Mouse (Mus musculus) midbrain, postnatal 0 days (tissue): ENCODE measurements around the gene Insig2. TPM values are rescaled to one million over a fixed set of nuclear protein-coding genes. Genes with fewer than 3 reads are reported as not detected.

Experiments used
- ATAC-seq: fragments of 200-750 bp; cut with Nextera tagmentation; 2 replicates; pipeline ENCODE4 v1.8.0; 2017; ENCODE audit warnings: moderate number of reproducible peaks, mild to moderate bottlenecking, moderate TSS enrichment, moderate library complexity; ENCODE audit not compliant: low FRiP score
- DNase-seq: peaks from one replicate; pipeline ENCODE4 v3.0.0-alpha.2; 2015; ENCODE audit warnings: low spot score
- H3K27ac ChIP-seq: fragments of 300-500 bp; sonication (generic); 2 replicates; pipeline ENCODE4 v1.5.1; 2014; ENCODE audit warnings: low read depth, mild to moderate bottlenecking, low read length, mixed read lengths
- H3K27me3 ChIP-seq: fragments of 300-500 bp; sonication (generic); 2 replicates; pipeline ENCODE4 v1.6.1; 2014; ENCODE audit warnings: low read length, control low read depth, mixed read lengths; ENCODE audit not compliant: insufficient read depth
- H3K36me3 ChIP-seq: fragments of 300-500 bp; sonication (generic); 2 replicates; pipeline ENCODE4 v1.6.1; 2014; ENCODE audit warnings: low read length, control low read depth, mixed read lengths; ENCODE audit not compliant: insufficient read depth
- H3K4me1 ChIP-seq: fragments of 300-500 bp; sonication (generic); 2 replicates; pipeline ENCODE4 v1.6.1; 2014; ENCODE audit warnings: mild to moderate bottlenecking, control low read depth, antibody characterized with exemption, low read length, mixed read lengths; ENCODE audit not compliant: insufficient read depth
- H3K4me2 ChIP-seq: fragments of 300-500 bp; sonication (generic); 2 replicates; pipeline ENCODE4 v1.6.1; 2014; ENCODE audit warnings: low read depth, mild to moderate bottlenecking, low read length, mixed read lengths; ENCODE audit not compliant: poor library complexity, severe bottlenecking
- H3K4me3 ChIP-seq: fragments of 300-500 bp; sonication (generic); 2 replicates; pipeline ENCODE4 v1.5.1; 2014; ENCODE audit warnings: low read depth, mild to moderate bottlenecking, low read length, moderate library complexity
- H3K9ac ChIP-seq: fragments of 300-500 bp; sonication (generic); replicated peaks from 2 replicates; pipeline ENCODE4 v1.6.1; 2014; ENCODE audit warnings: mild to moderate bottlenecking, low read length, moderate library complexity, mixed read lengths; ENCODE audit not compliant: poor library complexity, severe bottlenecking
- H3K9me3 ChIP-seq: fragments of 300-500 bp; sonication (generic); 2 replicates; pipeline ENCODE4 v1.6.1; 2016; ENCODE audit warnings: low read length, control low read depth
- CTCF ChIP-seq: IDR thresholded peaks from 2 replicates; pipeline ENCODE4 v1.5.1; 2016; ENCODE audit warnings: antibody characterized with exemption, mild to moderate bottlenecking
- WGBS: fragments of 180-500 bp; shearing (Covaris S2); extraction: QIAGEN DNeasy Blood & Tissue Kit; methylation state at CpG from one replicate; pipeline ENCODE4 v1.1.7; 2014; 5-methylcytosine and 5-hydroxymethylcytosine counted together
- polyA plus RNA-seq: library from polyadenylated mRNA; unstranded; fragments of >200 nt; fragmentation: Nextera tagmentation; extraction: Ambion mirVana; gene quantifications from 2 replicates; pipeline ENCODE4 v1.2.1, GENCODE M21; 2015
- total RNA-seq: library from RNA; depleted of rRNA; stranded (reverse); fragments of >200 nt; gene quantifications from 2 replicates; pipeline ENCODE4 v1.2.3, GENCODE M21; 2014

The Insig2 gene
- total and polyA plus RNA-seq, 2 experiments from 2014 or later, result 24.3 to 35.7 TPM

- DNase-seq (no peak), ATAC-seq (no peak)
- Histone ChIP-seq H3K4me3 (no peak overlapping the region), H3K9me3 (no peaks in the 10 kb centered on the region), H3K4me1 (no peaks in the 10 kb centered on the region), H3K27ac (no peak overlapping the region), H3K4me2 (no peak overlapping the region), H3K36me3 (no peaks in the 10 kb centered on the region), H3K27me3 (no peaks in the 10 kb centered on the region), H3K9ac (no peak overlapping the region)
- TF ChIP-seq CTCF, result no peak
- 86% methylated on average over 1 of the region's 1 CpGs for WGBS
These were observed 40.3 kb upstream of the Insig2 start for GRCm38 (mm10) chr1:121372656-121373055.

GRCm38 (mm10) chr1:121371449-121371848, 39.1 kb upstream of the Insig2 start:
- Histone ChIP-seq H3K36me3 (no peaks in the 10 kb centered on the region), H3K27ac (no peak overlapping the region), H3K4me3 (no peak overlapping the region), H3K9ac (no peak overlapping the region), H3K9me3 (no peaks in the 10 kb centered on the region), H3K4me2 (no peak overlapping the region), H3K4me1 (no peaks in the 10 kb centered on the region), H3K27me3 (no peaks in the 10 kb centered on the region)
- WGBS, result 80% methylated on average over 12 of the region's 12 CpGs
- DNase-seq, result no peak
- no peak for ATAC-seq
- TF ChIP-seq CTCF, result no peak

DNA sequence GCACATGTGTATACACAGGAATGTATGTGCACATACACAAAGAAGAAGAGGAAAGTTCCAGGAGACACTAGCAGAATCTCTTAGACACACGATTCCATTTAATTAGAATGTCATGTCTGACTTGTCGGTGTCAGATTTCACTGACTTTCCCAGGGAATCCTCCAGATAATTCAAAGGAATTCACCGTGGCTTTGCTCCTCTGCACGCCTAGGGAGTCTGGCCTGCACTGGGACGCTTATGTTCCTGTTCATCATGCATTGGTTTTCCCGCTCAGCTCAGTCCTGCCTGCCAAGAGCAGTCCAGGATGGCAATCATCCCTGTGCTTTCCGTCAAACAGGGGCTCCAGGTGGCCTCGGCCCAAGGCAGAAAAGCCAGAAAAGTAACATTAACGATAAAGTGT, 34.9 kb upstream of the Insig2 start:
- DNase-seq (no peak), ATAC-seq (no peak)
- Histone ChIP-seq H3K9ac (no peak overlapping the region), H3K4me2 (no peak overlapping the region), H3K27me3 (no peaks in the 10 kb centered on the region), H3K36me3 (no peaks in the 10 kb centered on the region), H3K9me3 (no peaks in the 10 kb centered on the region), H3K4me3 (no peak overlapping the region), H3K4me1 (no peaks in the 10 kb centered on the region), H3K27ac (no peak overlapping the region)
- 30% methylated on average over 9 of the region's 9 CpGs for WGBS
- no peak for TF ChIP-seq CTCF

GRCm38 (mm10) chr1:121360561-121360960, 28.2 kb upstream of the Insig2 start:
- Histone ChIP-seq H3K27ac (no peak overlapping the region), H3K9ac (no peak overlapping the region), H3K9me3 (no peaks in the 10 kb centered on the region), H3K36me3 (no peaks in the 10 kb centered on the region), H3K4me3 (no peak overlapping the region), H3K4me2 (no peak overlapping the region), H3K27me3 (no peaks in the 10 kb centered on the region), H3K4me1 (no peaks in the 10 kb centered on the region)
- 74% methylated on average over 4 of the region's 4 CpGs for WGBS
- DNase-seq (no peak), ATAC-seq (no peak)
- TF ChIP-seq CTCF, result no peak

- no peaks in the 10 kb centered on the region for H3K4me1 ChIP-seq
- 87% methylated on average over 12 of the region's 12 CpGs for WGBS
- no peaks in the 10 kb centered on the region for H3K36me3 ChIP-seq
- TF ChIP-seq CTCF, result no peak
- no peak overlapping the region for H3K27ac ChIP-seq
- DNase-seq (no peak), ATAC-seq (no peak)
- no peaks in the 10 kb centered on the region for H3K27me3 ChIP-seq
- no peak overlapping the region for H3K4me3 ChIP-seq
- H3K9ac ChIP-seq, result no peak overlapping the region
- no peak overlapping the region for H3K4me2 ChIP-seq
- H3K9me3 ChIP-seq, result no peaks in the 10 kb centered on the region
These were observed 27.3 kb upstream of the Insig2 start for GRCm38 (mm10) chr1:121359680-121360079.

- Histone ChIP-seq H3K36me3 (no peaks in the 10 kb centered on the region), H3K4me1 (no peaks in the 10 kb centered on the region), H3K4me2 (no peak overlapping the region), H3K27me3 (no peaks in the 10 kb centered on the region), H3K9ac (no peak overlapping the region), H3K27ac (no peak overlapping the region), H3K9me3 (no peaks in the 10 kb centered on the region), H3K4me3 (no peak overlapping the region)
- DNase-seq (no peak), ATAC-seq (no peak)
- TF ChIP-seq CTCF, result no peak
These were observed 21.4 kb upstream of the Insig2 start for GRCm38 (mm10) chr1:121353779-121354178.
